Mouse (Mus musculus): ENCODE measurements around the gene Slc11a1. TPM values are rescaled to one million over a fixed set of nuclear protein-coding genes. Genes with fewer than 3 reads are reported as not detected.

Slc11a1 gene
- total RNA-seq, 1 experiment from 2014 or later: 180 TPM

GRCm38 (mm10) chr1:74396456-74397222, 21.6 kb downstream of the Slc11a1 start:
- ATAC-seq (replicated peaks; ENCODE audit: insufficient number of reproducible peaks, low FRiP score, low TSS enrichment, poor library complexity, severe bottlenecking): peak; percentile 30

DNA sequence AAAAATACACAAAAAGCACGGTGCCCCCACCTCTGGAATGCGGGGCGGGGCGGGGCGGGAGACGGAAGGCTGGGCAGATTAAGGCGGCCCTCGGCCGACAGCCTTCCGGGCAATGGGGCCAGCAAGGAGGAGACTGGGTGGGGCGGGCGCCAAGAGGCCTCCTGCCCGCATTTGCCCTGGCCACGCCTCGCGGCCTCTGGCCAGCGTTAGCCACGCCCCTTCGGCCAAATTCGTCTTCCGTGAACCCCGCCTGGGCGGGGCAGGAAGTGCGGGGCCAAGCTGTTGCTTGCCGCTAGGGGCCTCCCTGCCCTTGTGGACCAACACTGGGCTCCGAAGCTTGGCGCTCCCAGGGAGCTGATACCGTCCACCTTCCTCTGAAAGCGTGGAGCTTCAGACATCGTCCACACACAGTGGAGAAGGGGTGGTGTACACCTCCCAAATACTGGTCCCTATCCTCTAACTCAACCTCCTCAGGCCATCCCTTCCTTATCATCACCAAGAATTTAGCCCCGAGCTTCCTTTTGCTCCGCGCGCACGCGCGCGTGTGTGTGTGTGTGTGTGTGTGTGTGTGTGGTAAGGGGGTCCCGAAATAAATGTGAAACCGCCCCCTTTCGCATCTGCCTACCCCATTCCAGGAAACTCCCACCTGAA, 22.4 kb downstream of the Slc11a1 start:
- peak; percentile 77 for ATAC-seq (replicated peaks; ENCODE audit: insufficient number of reproducible peaks, low FRiP score, low TSS enrichment, poor library complexity, severe bottlenecking)

DNA sequence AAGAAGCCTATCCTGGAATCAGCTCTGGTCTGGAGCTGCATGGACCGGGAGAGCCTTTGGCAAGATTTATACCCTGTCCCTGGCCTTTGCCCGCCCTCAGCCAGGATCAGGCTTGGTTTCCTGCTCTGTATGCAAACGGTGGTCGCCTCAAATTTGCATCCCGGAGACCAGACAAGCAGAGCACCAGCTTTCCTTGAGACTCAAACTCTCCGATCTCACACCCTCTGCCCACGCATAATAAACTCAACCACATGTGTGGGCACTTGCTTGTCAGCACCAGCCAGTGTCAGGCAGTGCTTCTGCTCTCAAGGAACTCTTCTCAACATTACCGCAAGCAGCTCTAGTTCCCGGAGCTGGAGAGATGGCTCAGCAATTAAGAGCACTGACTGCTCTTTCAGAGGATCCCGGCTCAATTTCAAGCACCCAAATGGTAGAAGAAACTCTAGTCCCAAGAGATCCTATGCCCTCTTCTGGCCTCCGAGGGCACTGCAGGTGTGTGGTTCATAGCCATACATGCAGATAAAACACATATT, 23.0 kb downstream of the Slc11a1 start:
- ATAC-seq (replicated peaks; ENCODE audit: insufficient number of reproducible peaks, low FRiP score, low TSS enrichment, poor library complexity, severe bottlenecking): 0 out of 2 replicates have a peak, but pooled peaks have one; percentile 7

DNA sequence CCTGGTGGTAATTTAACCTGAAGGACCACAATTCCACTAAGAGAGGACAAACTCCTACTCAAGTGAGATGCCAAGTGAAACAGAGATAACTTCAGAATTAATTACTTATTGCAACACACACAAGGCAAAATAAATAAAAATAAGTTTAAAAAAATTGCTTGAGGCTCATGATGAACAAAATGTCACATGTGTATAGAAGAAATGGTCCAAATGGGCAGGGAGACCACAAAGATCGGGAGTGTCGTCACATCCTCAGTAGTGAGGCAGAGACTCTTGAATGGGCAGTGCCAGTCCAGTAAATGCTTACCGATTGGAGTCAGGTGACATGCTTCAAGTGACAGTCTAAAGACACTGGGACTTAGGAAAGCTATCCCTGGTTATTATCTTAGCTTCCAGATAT, 25.5 kb downstream of the Slc11a1 start:
- no peak for ATAC-seq (replicated peaks; ENCODE audit: insufficient number of reproducible peaks, low FRiP score, low TSS enrichment, poor library complexity, severe bottlenecking)

GRCm38 (mm10) chr1:74401015-74401702, 26.2 kb downstream of the Slc11a1 start:
- no peak for ATAC-seq (replicated peaks; ENCODE audit: insufficient number of reproducible peaks, low FRiP score, low TSS enrichment, poor library complexity, severe bottlenecking)

- no peak for ATAC-seq (replicated peaks; ENCODE audit: insufficient number of reproducible peaks, low FRiP score, low TSS enrichment, poor library complexity, severe bottlenecking)
Observed at GRCm38 (mm10) chr1:74404206-74404605, 29.2 kb downstream of the Slc11a1 start.

DNA sequence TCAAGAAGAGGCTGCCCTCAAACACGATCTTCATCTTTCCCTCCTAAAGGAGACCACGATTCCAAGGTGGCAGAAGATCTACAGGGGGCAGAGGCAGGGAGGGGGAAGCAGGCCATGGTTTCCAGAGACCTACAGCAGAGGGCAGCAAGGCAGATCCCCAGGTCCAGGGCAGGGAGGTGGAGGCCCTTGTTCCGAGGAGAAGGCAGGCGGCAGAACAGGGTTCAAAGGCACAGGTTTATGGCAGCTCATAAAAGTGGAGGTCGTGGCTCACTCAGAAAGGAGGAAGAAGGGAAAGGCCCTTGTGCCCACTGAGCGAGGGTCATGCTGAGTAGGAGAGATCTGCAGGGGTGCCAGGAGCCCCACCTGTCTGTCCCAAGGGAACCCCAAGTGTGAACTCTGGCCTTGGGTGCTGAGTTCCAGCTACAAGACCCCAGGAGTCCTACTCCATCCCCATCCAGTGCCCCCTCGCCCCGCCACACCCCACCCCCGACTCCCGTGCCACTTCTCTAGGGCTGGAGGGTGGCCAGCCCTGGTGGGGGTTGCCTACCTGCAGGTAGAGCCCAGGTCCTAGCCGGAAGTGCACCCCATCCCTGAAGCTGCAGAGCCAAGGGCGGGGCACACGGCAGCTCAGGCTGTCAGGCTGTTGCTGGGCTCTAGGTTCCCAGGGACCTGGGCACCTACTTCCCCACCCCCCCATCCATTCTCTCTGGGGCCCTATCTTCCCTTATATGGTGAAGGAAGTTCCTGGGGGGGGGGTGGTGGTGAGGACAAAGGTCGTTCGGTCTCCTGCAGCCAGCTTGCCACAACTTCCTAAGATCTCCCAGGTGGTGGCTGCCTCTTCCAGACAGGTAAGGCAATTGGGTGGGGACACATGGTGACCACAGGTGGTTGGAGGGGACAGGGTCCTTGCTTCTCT, 33.9 kb downstream of the Slc11a1 start, which contains the start of gene Vil1:
Vil1 (plus strand) TSS at position 788 of the 916 bp plus-strand sequence.
- no peak for ATAC-seq (replicated peaks; ENCODE audit: insufficient number of reproducible peaks, low FRiP score, low TSS enrichment, poor library complexity, severe bottlenecking)

GRCm38 (mm10) chr1:74411753-74412325, 36.8 kb downstream of the Slc11a1 start:
- ATAC-seq (replicated peaks; ENCODE audit: insufficient number of reproducible peaks, low FRiP score, low TSS enrichment, poor library complexity, severe bottlenecking): no peak

DNA sequence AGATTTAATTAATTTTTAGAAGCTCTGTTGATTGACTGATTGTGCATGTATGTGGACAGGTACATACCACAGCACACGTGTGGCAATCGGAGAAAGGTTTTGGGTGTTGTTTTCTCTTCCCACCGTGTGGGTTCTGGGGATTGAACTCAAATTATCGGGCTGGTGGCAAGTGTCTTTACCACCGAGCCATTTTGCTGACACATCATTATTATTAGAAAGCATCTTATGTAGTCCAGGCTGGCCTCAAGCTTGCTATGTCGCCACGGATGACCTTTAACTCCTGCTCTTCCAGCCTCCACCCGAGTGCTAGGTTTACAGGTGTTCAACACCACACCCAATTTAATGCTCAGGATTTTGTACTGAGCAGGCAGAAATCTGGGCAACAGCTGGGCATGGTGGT, 37.7 kb downstream of the Slc11a1 start:
- no peak for ATAC-seq (replicated peaks; ENCODE audit: insufficient number of reproducible peaks, low FRiP score, low TSS enrichment, poor library complexity, severe bottlenecking)

DNA sequence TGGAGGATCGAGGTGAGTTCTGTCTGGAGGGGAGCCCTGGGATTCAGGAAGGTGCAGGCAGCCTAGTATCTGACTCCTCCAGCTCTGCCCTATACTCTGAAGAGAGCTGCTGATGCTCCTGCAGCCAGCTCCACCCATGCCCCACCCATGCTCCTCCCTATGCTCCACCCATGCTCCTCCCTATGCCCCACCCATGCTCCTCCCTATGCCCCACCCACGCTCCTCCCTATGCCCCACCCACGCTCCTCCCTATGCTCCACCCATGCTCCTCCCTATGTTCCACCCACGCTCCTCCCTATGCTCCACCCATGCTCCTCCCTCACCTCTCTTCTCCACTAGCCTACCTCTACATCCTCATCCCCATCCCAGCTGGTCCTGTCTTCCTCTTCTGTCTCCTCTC, 40.1 kb downstream of the Slc11a1 start:
- no peak for ATAC-seq (replicated peaks; ENCODE audit: insufficient number of reproducible peaks, low FRiP score, low TSS enrichment, poor library complexity, severe bottlenecking)

DNA sequence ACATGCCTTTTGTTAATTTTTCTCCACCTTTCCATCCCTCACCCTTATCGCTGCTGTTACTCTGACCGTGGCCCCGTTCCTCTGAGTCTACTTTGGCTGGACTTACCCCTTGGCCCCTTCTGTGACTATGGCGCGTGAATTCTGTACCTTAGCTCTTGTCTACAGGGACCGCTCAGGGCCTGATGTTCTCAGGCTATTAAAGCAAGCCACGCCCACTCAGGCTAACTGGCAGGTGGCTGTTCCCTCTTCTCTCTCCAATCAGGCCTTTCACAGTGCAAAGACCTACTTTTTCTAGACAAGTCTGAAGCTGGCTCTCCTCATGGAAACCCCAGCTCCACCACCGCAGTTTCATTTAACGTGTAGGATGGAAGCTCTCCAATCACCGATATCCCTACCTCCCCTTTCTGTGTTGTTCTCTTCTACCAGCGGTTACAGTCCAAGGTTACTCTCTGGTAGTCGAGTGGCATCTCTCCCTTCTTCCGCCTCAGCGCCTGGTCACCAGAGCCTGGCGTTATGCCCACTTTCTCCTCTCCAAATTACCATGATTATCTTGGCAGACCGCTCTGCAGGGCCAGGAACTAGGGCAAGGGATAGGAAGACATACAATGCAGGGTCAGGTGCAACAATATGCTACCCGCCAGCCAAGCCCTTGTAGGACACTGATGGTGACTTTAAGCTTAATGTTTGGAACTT, 43.9 kb downstream of the Slc11a1 start:
- no peak for ATAC-seq (replicated peaks; ENCODE audit: insufficient number of reproducible peaks, low FRiP score, low TSS enrichment, poor library complexity, severe bottlenecking)

GRCm38 (mm10) chr1:74419440-74419794, 44.4 kb downstream of the Slc11a1 start:
- no peak for ATAC-seq (replicated peaks; ENCODE audit: insufficient number of reproducible peaks, low FRiP score, low TSS enrichment, poor library complexity, severe bottlenecking)

- ATAC-seq (replicated peaks; ENCODE audit: insufficient number of reproducible peaks, low FRiP score, low TSS enrichment, poor library complexity, severe bottlenecking): no peak
Observed at GRCm38 (mm10) chr1:74423147-74423546, 48.2 kb downstream of the Slc11a1 start.

- no peak for ATAC-seq (replicated peaks; ENCODE audit: insufficient number of reproducible peaks, low FRiP score, low TSS enrichment, poor library complexity, severe bottlenecking)
Observed at GRCm38 (mm10) chr1:74425845-74426244, 50.9 kb downstream of the Slc11a1 start.

GRCm38 (mm10) chr1:74433220-74433619, 58.2 kb downstream of the Slc11a1 start:
- no peak for ATAC-seq (replicated peaks; ENCODE audit: insufficient number of reproducible peaks, low FRiP score, low TSS enrichment, poor library complexity, severe bottlenecking)

GRCm38 (mm10) chr1:74434596-74434995, 59.6 kb downstream of the Slc11a1 start:
- peak; percentile 87 for ATAC-seq (replicated peaks; ENCODE audit: insufficient number of reproducible peaks, low FRiP score, low TSS enrichment, poor library complexity, severe bottlenecking)

DNA sequence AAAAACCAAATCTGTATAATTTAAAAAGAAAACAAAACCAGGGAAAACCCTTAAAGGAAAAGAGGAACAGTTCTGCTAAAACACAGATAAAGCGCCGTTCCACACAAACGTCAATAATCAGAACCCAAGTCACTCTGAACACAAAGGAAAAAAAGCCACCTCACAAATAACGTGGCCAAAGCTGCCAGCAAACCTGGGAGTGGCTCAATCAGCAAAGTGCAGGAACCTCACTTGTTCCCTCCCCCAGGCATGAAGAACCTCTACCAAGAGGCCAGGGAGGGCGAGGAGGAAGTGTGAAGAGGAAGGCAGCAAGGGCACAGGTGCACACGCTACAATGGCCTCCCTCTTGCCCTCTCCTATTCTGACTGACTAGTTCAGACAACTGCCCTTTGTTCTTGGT, 60.6 kb downstream of the Slc11a1 start:
- ATAC-seq (replicated peaks; ENCODE audit: insufficient number of reproducible peaks, low FRiP score, low TSS enrichment, poor library complexity, severe bottlenecking): peak; percentile 73; the same call in 1 of the 2 replicates

Measured in monocyte, adult 5-6 weeks (primary cell).